Mouse (Mus musculus): ENCODE data around the gene Kif2c. TPM values are rescaled to one million over a fixed set of nuclear protein-coding genes. Genes with fewer than 3 reads are reported as not detected.

Gene Kif2c
- polyA plus RNA-seq, 2 experiments, result 19.4 to 30.1 TPM

DNA sequence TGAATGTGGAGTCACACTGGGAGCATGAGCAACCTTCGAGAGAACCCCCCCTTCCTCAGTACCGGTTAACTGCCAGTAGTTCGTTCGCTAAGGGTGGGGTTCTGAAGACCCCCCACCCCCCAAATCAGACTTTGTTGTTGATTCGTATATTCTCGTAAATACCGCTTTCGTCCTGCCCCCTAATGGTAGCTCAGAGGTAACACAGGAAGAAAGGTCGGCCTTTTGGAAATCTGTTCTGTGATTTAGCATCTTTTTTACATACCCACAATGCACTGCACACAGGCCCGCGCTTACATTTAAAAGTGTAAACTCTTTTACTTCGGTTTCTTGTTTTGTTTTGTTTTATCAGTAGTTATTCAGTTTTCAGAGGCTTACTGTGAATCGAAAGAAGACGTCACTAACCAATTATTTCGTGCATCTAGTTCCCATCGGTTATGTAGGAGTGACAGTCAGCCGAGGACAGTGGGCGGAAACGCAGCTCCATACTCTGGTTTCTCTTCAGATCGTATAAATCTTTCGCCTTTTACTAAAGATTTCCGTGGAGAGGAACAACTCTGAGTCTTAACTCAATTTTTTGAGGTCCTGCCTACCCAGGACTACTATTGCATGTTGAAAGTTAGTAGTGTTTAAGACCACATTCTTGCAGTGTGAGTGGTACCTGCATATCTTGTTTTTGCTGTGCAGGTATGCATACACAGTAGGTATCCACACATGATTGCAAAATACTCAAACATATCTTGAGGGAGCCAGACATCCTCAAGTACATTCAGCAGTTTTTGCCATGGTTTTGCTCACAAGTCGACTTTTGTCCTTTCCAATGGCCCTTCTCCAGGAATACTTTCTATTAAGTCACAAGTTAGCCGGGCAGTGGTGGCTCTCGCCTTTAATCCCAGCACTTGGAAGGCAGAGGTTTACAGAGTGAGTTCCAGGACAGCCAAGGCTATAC is 19.9 kb upstream of the Kif2c start:
- no peak overlapping the region; the same call in 1 of the 2 replicates for H3K9ac ChIP-seq (replicated peaks)
- WGBS (ENCODE audit: insufficient replicate concordance), result under 1% methylated on average over 25 of the region's 25 CpGs
- H3K9me3 ChIP-seq (ENCODE audit: control insufficient read depth, low read length), result no peaks in the 10 kb centered on the region
- H3K4me2 ChIP-seq (ENCODE audit: low read depth), result peak overlapping the region; percentile 47
- H3K4me3 ChIP-seq (ENCODE audit: insufficient read depth in 1 of 2, low read depth in 2 of 2, low read length in 2 of 2), result peak overlapping the region; percentile 20 to 49
- peak; percentile 92 for ATAC-seq (ENCODE audit: insufficient read depth)
- peaks cover 0 to 3% of the 10 kb centered on the region in 2 experiments; a peak in 1 of 4 replicates for H3K4me1 ChIP-seq (replicated peaks; ENCODE audit: control insufficient read depth in 2 of 2, insufficient read depth in 2 of 2, low read length in 1 of 2)
- H3K27ac ChIP-seq, result no peak overlapping the region
- no peaks in the 10 kb centered on the region for H3K27me3 ChIP-seq (ENCODE audit: control insufficient read depth, insufficient read depth, low read length)
- H3K36me3 ChIP-seq (replicated peaks; ENCODE audit: control insufficient read depth, insufficient read depth, low read depth), result no peaks in the 10 kb centered on the region
- peak; percentile 69 for TF ChIP-seq CTCF (IDR thresholded peaks at IDR 0.05; ENCODE audit: low read depth)
- TF ChIP-seq EP300 (IDR thresholded peaks at IDR 0.05; ENCODE audit: low read depth), result peak; percentile 42
- peak; percentile 50 to 59 (median 53) for DNase-seq (ENCODE audit: low read depth in 3 of 3, low spot score in 3 of 3)

DNA sequence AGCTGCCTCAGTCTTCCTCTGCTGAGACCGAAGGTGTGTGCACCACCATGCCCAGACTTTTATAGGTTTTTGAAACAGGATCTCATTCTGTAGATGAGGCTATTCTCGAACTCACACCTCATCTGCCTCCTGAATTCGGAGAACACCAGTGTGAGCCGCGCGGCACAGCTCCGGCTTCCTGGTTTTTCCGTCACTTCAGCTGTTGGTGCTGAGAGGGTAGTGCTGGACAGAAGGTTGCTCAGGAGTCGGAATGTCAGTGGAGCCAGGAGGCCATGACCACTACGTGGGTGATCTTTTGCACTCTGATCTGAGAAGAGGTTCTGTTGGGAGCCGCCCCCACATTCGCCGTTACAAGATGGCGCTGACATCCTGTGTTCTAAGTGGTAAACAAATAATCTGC is 9.4 kb upstream of the Kif2c start:
- WGBS (ENCODE audit: insufficient replicate concordance), result 89% methylated on average over 14 of the region's 14 CpGs

DNA sequence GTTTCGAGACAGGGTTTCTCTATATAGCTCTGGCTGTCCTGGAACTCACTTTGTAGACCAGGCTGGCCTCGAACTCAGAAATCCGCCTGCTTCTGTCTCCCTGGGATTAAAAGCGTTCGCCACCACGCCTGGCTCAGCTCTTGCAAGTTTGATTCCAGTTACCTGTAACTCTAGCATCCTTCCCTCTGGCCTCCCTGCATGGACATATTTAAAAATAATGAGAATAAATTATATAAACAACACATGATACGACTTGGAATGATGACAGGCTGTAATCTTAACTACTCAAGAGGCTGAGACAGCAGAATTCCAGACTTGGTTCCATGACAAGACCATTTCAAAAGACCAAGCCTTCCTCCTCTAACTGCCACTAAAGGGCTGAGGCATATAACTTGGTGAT is 8.2 kb upstream of the Kif2c start:
- Histone ChIP-seq H3K36me3 (replicated peaks; ENCODE audit: control insufficient read depth, insufficient read depth, low read depth) (no peaks in the 10 kb centered on the region), H3K4me3 (ENCODE audit: insufficient read depth in 1 of 2, low read depth in 2 of 2, low read length in 2 of 2) (no peak overlapping the region), H3K9ac (replicated peaks) (peak overlapping the region; percentile 64), H3K27ac (peak overlapping the region; percentile 57), H3K27me3 (ENCODE audit: control insufficient read depth, insufficient read depth, low read length) (no peaks in the 10 kb centered on the region), H3K4me1 (replicated peaks; ENCODE audit: control insufficient read depth in 2 of 2, insufficient read depth in 2 of 2, low read length in 1 of 2) (peaks cover 0 to 8% of the 10 kb centered on the region in 2 experiments; a peak in 1 of 4 replicates), H3K9me3 (ENCODE audit: control insufficient read depth, low read length) (no peaks in the 10 kb centered on the region), H3K4me2 (ENCODE audit: low read depth) (peak overlapping the region; percentile 7)
- TF ChIP-seq CTCF (IDR thresholded peaks at IDR 0.05; ENCODE audit: low read depth), result no peak
- DNase-seq (ENCODE audit: low read depth in 3 of 3, low spot score in 3 of 3) (no peak), ATAC-seq (ENCODE audit: insufficient read depth) (no peak)
- WGBS (ENCODE audit: insufficient replicate concordance), result 57% methylated on average over 7 of the region's 7 CpGs

More for the DNA sequence above, 9.4 kb upstream of the Kif2c start:
- Histone ChIP-seq H3K4me1 (replicated peaks; ENCODE audit: control insufficient read depth in 2 of 2, insufficient read depth in 2 of 2, low read length in 1 of 2) (peaks cover 0 to 8% of the 10 kb centered on the region in 2 experiments; a peak in 1 of 4 replicates), H3K27me3 (ENCODE audit: control insufficient read depth, insufficient read depth, low read length) (no peaks in the 10 kb centered on the region), H3K9ac (replicated peaks) (peak overlapping the region; percentile 64), H3K4me2 (ENCODE audit: low read depth) (no peak overlapping the region), H3K36me3 (replicated peaks; ENCODE audit: control insufficient read depth, insufficient read depth, low read depth) (no peaks in the 10 kb centered on the region), H3K27ac (no peak overlapping the region), H3K4me3 (ENCODE audit: insufficient read depth in 1 of 2, low read depth in 2 of 2, low read length in 2 of 2) (no peak overlapping the region), H3K9me3 (ENCODE audit: control insufficient read depth, low read length) (no peaks in the 10 kb centered on the region)
- TF ChIP-seq CTCF (IDR thresholded peaks at IDR 0.05; ENCODE audit: low read depth), result no peak
- no peak for TF ChIP-seq EP300 (IDR thresholded peaks at IDR 0.05; ENCODE audit: low read depth)
- no peak for DNase-seq (ENCODE audit: low read depth in 3 of 3, low spot score in 3 of 3)
- no peak for ATAC-seq (ENCODE audit: insufficient read depth)

DNA sequence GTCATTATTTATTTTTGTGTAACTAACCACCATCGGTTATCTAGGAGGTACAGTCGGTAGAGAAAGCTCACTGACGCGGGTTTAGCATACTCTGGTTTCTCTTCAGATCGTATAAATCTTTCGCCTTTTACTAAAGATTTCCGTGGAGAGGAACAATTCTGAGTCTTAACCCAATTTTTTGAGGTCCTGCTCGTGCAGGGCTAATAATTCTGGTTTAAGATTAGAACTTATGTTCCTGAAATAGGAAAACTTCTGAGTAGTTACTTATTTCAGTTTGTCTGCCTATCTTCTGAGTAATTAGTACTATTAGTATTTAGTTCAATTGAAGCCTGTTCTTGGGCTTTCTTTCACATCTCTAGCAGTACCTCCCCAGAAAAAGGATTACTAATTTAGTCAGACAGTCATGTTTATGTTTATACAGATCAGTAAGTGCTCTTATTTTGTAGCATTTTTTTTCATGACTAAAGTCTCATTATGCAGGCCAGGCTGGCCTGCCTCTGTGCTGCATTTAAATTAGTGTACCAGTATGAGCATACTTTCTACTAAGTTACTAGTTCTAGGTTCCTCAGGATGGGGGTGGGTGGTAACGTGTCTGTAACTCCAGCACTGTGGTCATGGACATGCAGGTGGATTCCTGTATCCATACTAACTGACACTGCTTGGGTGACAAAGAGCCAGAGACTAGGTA is 7.6 kb upstream of the Kif2c start:
- TF ChIP-seq EP300 (IDR thresholded peaks at IDR 0.05; ENCODE audit: low read depth) (peak; percentile 69), CTCF (IDR thresholded peaks at IDR 0.05; ENCODE audit: low read depth) (no peak)
- H3K4me3 ChIP-seq (ENCODE audit: insufficient read depth in 1 of 2, low read depth in 2 of 2, low read length in 2 of 2), result peak overlapping the region in 1 of 2 experiments; percentile 44; a peak in 1 of 4 replicates

More for the DNA sequence above, 7.6 kb upstream of the Kif2c start:
- Histone ChIP-seq H3K9me3 (ENCODE audit: control insufficient read depth, low read length) (no peaks in the 10 kb centered on the region), H3K4me2 (ENCODE audit: low read depth) (peak overlapping the region; percentile 74), H3K27me3 (ENCODE audit: control insufficient read depth, insufficient read depth, low read length) (no peaks in the 10 kb centered on the region), H3K9ac (replicated peaks) (peak overlapping the region; percentile 64), H3K27ac (peak overlapping the region; percentile 57), H3K4me1 (replicated peaks; ENCODE audit: control insufficient read depth in 2 of 2, insufficient read depth in 2 of 2, low read length in 1 of 2) (peaks cover 0 to 8% of the 10 kb centered on the region in 2 experiments; a peak in 1 of 4 replicates), H3K36me3 (replicated peaks; ENCODE audit: control insufficient read depth, insufficient read depth, low read depth) (no peaks in the 10 kb centered on the region)
- WGBS (ENCODE audit: insufficient replicate concordance), result under 1% methylated on average over 9 of the region's 9 CpGs
- ATAC-seq (ENCODE audit: insufficient read depth), result peak; percentile 87
- peak; percentile 70 to 78 (median 73) for DNase-seq (ENCODE audit: low read depth in 3 of 3, low spot score in 3 of 3)
